Mouse (Mus musculus) megakaryocyte, embryonic 14.5 days (primary cell): ENCODE data around the gene Gm49325.

ENCODE experiments used
- FLI1 ChIP-seq: IDR thresholded peaks from 2 replicates; pipeline ENCODE4 v1.6.1; 2012; ENCODE audit warnings: low read length, inconsistent platforms, mixed read lengths
- GATA1 ChIP-seq: IDR thresholded peaks from 3 replicates; pipeline ENCODE4 v1.6.1; 2012; ENCODE audit warnings: mixed read lengths, low read length, inconsistent platforms, borderline replicate concordance

GRCm38 (mm10) chr10:77682994-77683393 is 77.0 kb downstream of the Gm49325 start:
- TF ChIP-seq GATA1 (no peak), FLI1 (no peak)
